Mouse (Mus musculus) adipose tissue, adult 10 weeks (tissue): ENCODE data around the gene Ntan1. TPM values are rescaled to one million over a fixed set of nuclear protein-coding genes. Genes with fewer than 3 reads are reported as not detected.

Experiments
- polyA plus RNA-seq: library from polyadenylated mRNA; stranded (reverse); fragments of 350-450 nt; fragmentation: Illumina TruSeq; extraction: RNeasy Lipid Tissue Mini Kit (QIAGEN cat#74804); gene quantifications from one replicate; pipeline ENCODE4 v1.2.3, GENCODE M21; 2014; ENCODE audit warnings: low read depth, low replicate concordance

Gene Ntan1
- polyA plus RNA-seq: 66.6 TPM

GRCm38 (mm10) chr16:13818560-13819393 lies at the start of gene Ntan1:
Gene Ntan1, plus strand, starts transcription at chr16:13818845.

GRCm38 (mm10) chr16:13780353-13781036 lies 38.1 kb upstream of the Ntan1 start, which contains the start of gene Rrn3:
Gene Rrn3, plus strand, starts transcription at chr16:13780708.

Other genes starting within 250 kb of the Ntan1 start
- 26.6 TPM for gene Parn, start 150.7 kb upstream of the Ntan1 start, polyA plus RNA-seq
- 38.3 TPM for gene Bfar, start 147.0 kb upstream of the Ntan1 start, polyA plus RNA-seq
- 1.9 TPM for gene 3110001I22Rik, start 146.9 kb upstream of the Ntan1 start, polyA plus RNA-seq
- gene Pla2g10, start 87.9 kb upstream of the Ntan1 start, polyA plus RNA-seq: 0.32 TPM
- 18.8 TPM for gene Rrn3, start 38.1 kb upstream of the Ntan1 start, polyA plus RNA-seq
- gene Pdxdc1, start 84.3 kb downstream of the Ntan1 start, polyA plus RNA-seq: 215 TPM
- gene Mpv17l, start 84.3 kb downstream of the Ntan1 start, polyA plus RNA-seq: 8.0 TPM
- gene 2900011O08Rik, start 167.8 kb downstream of the Ntan1 start, polyA plus RNA-seq: 1.1 TPM
- 2.6 TPM for gene Ifitm7, start 168.0 kb downstream of the Ntan1 start, polyA plus RNA-seq